Mouse (Mus musculus) C2C12 (cell line): ENCODE data around the gene Galnt12.

Experiments
- CEBPB ChIP-seq: IDR thresholded peaks from one replicate; pipeline ENCODE4 v1.6.1; 2011; ENCODE audit warnings: low read depth, mild to moderate bottlenecking, control low read depth, moderate library complexity
- CTCF ChIP-seq: IDR thresholded peaks from one replicate; pipeline ENCODE4 v1.5.1; 2011; ENCODE audit not compliant: control insufficient read depth, insufficient read depth, insufficient read length
- FOSL1 ChIP-seq: IDR thresholded peaks from one replicate; pipeline ENCODE4 v1.8.0; 2011; ENCODE audit warnings: mild to moderate bottlenecking, low read length; ENCODE audit not compliant: poor library complexity, insufficient read depth, severe bottlenecking
- MAX ChIP-seq: IDR thresholded peaks from one replicate; pipeline ENCODE4 v1.6.1; 2011; ENCODE audit warnings: mild to moderate bottlenecking, control low read depth
- MYOD1 ChIP-seq: IDR thresholded peaks from one replicate; pipeline ENCODE4 v1.6.1; 2011; ENCODE audit warnings: low read depth; ENCODE audit not compliant: control insufficient read depth, insufficient read length
- MYOG ChIP-seq: IDR thresholded peaks from one replicate; pipeline ENCODE4 v1.6.1; 2011; ENCODE audit not compliant: control insufficient read depth, insufficient read length; ENCODE audit errors: extremely low read depth

GRCm38 (mm10) chr4:47055570-47056080, 36.1 kb upstream of the Galnt12 start:
- TF ChIP-seq MYOD1 (no peak), CTCF (no peak), FOSL1 (no peak), CEBPB (no peak), MYOG (no peak), MAX (no peak)
